Mouse (Mus musculus) left cerebral cortex, postnatal 25 days (tissue): ENCODE measurements around the gene Vwce. TPM values are rescaled to one million over a fixed set of nuclear protein-coding genes. Genes with fewer than 3 reads are reported as not detected.
A peak's percentile ranks its signal among the peaks of the same experiment; 100 is the strongest.

ENCODE experiments used
- DNase-seq, 2 experiments: peaks; one replicate each; pipeline ENCODE4 v3.0.0; 2022; ENCODE audit warnings: low spot score in 2 of 2, mixed read lengths in 1 of 2
- intact Hi-C: fragments of 180-260 bp; cut with DNase I; formaldehyde crosslinking; loops from one replicate; pipeline ENCODE4 v1.15.1; 2025
- total RNA-seq, 2 experiments: library from RNA; stranded (reverse); gene quantifications; 2 replicates each; pipeline ENCODE4 v1.2.3; 2021

Vwce gene
- total RNA-seq, 2 experiments from 2014 or later, result 0.18 to 0.50 TPM

DNA sequence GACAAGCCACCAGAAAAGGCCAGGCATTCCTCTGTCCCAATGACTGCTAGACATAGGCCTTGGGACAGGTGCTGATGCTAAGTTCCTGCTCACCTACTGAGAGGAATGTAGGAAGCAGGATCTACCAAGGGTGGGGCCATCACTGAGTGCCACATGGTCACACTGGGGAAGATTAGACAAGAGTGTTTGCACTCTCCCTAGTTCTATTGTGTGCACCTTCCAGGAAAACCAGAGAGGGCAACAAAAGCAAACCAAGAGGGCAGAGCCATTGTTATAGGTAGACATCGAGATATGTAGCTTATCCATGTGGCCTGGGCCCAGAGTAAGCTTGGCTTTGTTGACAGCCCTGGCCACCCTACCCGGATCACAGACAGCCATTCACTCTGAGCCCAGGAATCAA is 51.7 kb downstream of the Vwce start:
- intact Hi-C loops, result no loop called here
- no peak for DNase-seq

DNA sequence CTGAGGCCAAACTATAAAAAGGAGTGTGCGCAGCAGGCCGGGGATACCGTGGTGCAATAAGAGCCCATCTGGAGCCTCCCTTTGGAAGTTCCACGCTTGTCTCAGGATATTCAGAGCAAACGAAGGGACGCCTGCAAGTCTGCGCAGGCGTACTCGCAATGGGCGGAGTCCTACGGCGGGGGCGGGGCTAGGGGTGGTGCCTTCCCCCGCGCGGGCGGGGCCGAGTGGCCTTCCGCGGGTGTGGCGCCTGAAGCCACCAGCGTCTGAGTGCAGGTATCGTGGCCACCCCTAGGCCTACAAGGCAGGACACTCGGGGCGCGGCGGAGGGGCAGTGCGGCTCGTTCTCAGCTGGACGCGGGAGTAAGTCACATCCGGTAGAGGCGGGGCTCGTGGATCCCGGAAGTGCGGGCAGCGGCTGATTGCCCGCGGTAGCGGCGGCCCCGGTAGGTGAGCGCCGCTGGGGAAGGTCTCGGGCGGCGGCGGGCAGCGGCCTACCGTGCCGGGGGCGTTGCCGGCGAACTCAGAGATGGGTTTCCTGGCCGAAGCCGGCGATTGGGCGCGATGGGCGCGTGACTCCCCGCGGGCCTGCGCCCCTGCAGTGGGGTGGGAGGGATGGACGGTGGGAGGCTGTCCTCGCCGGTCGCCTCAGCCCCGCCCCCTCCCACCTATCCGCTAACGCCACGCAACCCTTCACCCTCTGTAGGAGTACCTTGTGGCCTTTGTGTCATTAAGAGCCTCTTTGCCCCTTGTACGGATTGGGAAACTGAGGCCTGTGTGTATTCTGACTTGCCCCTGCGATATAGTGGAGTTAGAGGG is 54.7 kb downstream of the Vwce start, which contains the start of gene Vps37c:
Gene Vps37c, plus strand, starts transcription at position 199 of the 816 bp plus-strand sequence.
- intact Hi-C loops, result loop anchor here (1.0 kb wide), 1 partner anchor 21 kb away; no protein-coding TSS in a partner anchor
- peak; percentile 91 to 95 for DNase-seq

GRCm38 (mm10) chr19:10689470-10690166 is 55.6 kb downstream of the Vwce start:
- no peak for DNase-seq
- intact Hi-C loops, result loop anchor here (1.0 kb wide), 1 partner anchor 20 kb away; no protein-coding TSS in a partner anchor

DNA sequence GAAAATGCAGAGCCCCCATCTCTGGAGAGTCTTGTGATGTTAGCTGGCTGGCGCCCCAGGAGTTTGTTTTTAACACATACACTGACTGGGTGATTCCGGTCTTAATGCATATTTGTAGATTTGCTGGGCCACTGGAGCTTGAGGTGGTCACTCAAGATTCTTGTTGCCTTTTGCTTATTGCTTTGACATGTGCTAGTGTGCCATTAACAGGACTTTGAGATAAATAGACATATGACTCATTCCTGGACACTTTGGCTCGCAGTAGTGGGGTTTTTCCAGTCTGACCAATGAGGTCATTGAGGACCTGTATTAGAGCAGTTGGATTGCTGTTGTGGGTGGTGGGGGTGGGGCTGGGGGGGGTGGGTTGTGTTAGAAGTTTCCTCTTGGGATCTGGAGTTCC is 56.3 kb downstream of the Vwce start:
- intact Hi-C loops, result no loop called here

GRCm38 (mm10) chr19:10691121-10691520 is 57.1 kb downstream of the Vwce start:
- intact Hi-C loops, result no loop called here
- no peak for DNase-seq

More for the DNA sequence above, 56.3 kb downstream of the Vwce start:
- no peak for DNase-seq

GRCm38 (mm10) chr19:10691660-10692059 is 57.6 kb downstream of the Vwce start:
- intact Hi-C loops, result no loop called here
- DNase-seq, result no peak

GRCm38 (mm10) chr19:10692361-10692760 is 58.3 kb downstream of the Vwce start:
- intact Hi-C loops, result no loop called here

GRCm38 (mm10) chr19:10693926-10694682 is 60.1 kb downstream of the Vwce start:
- intact Hi-C loops, result no loop called here
- no peak for DNase-seq

More at GRCm38 (mm10) chr19:10692361-10692760, 58.3 kb downstream of the Vwce start:
- DNase-seq, result no peak

DNA sequence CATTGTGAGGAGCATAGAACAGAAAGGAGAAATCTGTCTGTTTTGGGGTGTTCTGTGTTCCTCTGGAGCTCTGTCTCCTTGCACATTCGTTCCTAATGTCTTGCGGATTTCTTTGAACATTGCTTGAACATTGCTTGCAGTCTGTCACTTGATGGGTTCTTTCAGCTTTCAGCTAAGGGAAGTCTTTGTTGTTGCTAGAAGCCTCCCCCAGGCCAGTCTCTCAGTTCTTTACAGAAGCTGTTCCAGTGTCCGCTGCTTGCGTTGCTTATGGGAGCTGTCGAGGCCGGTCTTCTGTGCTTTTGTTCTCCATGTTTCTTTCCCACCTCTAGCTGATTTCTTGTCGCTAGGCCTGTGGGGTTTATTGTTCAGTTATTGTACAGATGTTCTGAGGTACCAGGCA is 61.8 kb downstream of the Vwce start:
- intact Hi-C loops, result no loop called here
- DNase-seq, result no peak

DNA sequence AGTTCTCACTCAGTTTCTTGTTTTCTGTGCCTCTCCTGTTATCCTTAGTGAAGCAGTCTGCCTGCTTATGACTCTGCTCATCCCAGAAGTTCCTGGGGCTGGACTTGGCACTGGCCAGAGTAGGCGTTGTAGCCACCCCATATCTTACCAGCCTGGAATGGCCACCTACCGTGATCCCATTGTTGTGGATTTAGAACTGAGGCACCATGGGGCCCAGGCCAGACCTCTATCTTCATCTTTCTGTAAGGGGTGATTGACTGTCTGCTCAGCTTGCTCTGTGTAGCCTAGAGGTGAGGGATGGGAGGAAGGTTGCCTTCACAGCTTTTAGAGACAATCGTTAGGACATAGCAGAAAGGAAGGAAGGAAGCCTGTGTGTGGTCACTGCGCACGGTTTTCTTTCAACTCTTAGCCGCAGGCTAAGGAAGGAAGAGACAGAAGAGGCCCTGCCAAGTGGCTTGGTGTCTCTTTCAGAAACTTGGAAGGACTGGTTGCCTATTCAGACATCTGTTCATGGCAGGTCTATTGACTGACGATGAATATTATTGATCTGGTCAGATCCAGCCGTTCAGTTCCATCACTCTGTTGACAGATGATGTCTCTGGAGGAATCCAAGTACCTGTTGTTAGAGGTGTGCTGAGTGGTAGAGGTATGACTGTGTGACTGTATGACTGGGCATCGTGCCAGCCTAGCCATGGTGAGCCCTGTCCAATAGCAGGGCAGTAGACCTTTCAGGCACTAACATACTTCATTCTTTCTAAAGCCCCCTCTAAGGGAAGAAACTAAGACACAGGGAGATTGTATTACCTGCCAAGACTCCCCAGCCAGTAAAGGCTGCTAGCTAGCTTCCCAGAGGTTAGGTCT is 64.3 kb downstream of the Vwce start:
- intact Hi-C loops, result no loop called here
- no peak for DNase-seq

- intact Hi-C loops, result no loop called here
- DNase-seq, result no peak
Measured at GRCm38 (mm10) chr19:10699851-10700250, 65.8 kb downstream of the Vwce start.

DNA sequence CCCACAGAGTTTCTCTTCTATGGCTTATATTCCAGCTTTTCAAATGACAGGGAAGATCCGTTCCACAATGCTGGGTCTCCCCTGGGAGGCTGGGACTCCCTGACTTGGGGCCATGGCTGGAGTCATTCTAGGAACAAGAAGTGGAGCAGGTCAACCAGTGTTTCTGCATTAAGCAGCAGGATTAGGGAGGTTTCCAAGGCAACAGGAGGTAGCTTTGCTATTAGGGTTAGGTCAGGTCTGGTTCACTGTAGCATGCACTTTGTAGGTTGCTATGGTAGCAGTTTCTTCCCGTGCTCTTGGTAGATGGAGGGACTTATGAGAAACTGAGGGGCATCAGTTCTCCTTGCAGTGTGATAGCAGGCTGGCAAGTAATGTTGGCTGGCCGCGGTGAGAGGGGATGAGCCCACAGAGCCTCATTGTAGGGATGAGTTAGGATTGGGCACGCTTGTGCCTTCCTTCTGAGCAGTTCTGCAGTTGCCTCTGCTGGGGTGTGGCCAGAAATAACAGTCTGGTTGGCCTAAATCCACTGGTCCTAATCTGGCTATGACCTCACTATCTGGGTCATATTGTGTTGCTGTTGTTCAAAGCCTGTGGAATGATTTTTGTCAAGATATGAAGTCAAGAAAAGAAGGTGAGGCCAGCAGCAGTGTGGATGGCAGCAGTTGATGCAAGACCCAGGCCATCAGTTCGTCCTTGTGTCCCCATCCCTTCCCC is 67.2 kb downstream of the Vwce start:
- intact Hi-C loops, result no loop called here
- no peak for DNase-seq

GRCm38 (mm10) chr19:10702125-10702524 is 68.1 kb downstream of the Vwce start:
- no peak for DNase-seq
- intact Hi-C loops, result no loop called here

DNA sequence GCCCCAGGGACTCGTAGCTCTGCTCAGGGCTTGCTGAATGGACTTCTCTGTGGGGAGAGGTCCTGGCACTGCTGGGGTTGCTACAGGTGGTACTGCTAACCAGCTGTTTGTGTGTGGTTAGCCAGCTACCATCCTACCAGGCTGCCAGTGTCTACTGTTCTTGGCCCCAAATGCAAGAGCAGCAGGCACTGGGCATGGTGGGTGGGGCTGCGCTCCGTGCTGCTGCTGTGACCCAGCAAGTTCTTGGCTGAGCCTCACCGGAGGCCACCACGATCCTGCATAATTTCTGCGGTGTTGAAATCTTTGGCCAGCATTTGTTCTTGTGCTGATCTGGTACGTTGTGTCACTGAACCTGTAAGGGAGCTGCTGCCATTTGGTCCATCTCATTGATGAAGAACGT is 69.5 kb downstream of the Vwce start:
- no peak for DNase-seq
- intact Hi-C loops, result no loop called here

DNA sequence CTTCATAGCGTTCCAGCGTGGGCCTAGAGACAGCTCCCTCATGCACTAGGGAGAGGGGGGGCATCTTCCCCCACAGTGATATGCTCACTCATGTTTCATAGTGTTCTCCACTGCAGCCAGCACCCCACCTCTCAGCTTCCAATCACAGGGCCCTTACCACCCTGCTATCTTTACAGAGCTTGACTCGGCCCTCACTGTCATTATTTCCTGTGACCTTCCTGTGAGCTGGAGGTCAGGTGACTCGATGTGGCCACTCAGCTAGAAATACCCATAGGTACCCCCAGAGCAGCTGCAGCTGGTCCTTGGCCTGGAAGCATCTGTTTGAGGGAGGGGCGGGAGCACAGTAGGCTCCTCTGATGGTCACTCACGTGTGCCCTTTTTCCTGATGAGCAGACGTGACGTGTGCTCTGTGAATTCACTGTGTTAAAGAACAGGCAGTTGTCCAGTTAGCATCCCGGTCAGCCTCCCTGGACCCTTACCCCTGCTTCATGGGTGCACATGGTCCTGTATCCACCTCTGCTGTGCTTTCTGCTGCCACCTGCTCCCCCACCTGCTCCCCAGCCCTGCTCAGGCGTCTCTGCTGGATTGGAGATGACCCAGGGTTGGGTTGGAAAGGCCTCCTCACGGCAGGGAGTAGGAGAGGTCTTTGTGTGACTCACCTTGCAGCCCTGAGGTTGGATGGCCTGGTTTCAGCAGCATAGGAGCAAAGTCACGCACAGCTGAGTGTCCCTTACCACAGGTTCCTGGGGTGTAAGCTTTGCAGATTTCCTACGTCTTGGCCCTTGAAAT is 73.3 kb downstream of the Vwce start:
- DNase-seq, result no peak
- intact Hi-C loops, result no loop called here

DNA sequence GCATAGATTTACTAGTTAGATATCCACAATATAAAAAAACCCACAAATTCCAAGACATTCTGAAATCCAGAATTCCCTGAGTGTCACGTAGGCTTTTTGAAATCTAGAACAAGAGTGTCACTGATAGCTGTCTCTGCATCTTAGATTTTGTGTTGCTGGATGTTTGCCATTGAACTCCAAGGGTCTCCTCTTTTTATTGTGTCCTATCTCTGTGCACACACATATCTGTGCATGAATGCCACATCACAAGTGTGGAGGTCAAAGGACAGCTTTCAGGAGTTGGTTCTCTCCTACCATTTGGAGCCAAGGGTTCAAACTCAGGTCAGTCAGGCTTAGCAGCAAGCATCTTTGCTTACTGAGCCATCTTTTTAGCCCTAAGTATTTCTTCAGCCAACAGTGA is 73.9 kb downstream of the Vwce start:
- no peak for DNase-seq
- intact Hi-C loops, result no loop called here

DNA sequence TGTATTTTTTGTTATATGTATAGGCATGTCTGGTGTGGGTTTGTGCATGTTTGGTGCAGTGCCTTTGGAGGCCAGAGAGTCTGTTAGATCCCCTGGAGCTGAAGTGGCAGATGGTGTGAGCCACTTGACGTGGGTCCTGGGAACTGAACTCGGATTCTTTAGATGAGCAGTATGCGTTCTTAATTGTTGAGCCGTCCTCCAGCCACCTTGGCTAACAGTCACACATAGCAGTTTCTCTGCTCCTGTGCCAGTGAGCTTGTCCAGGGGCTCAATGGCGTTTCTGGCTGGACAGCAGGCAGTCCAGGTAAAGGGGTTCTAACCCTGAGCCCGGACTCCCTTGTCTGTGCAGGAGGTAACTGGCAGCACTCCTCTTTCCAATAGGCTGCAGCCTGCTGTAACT is 74.9 kb downstream of the Vwce start:
- intact Hi-C loops, result loop anchor here (1.0 kb wide), 2 partner anchors 20 to 31 kb away; partner anchors contain the start of gene Pga5
- DNase-seq, result no peak
